8 mouse cellular contexts compared by ENCODE assay signal in genomic region chr17:35052271-35052798, GRCm38 (mm10). TPM values are rescaled to one million over a fixed set of nuclear protein-coding genes. Genes with fewer than 3 reads are reported as not detected.
DNase-seq lines count a peak whose midpoint lies in the region; ATAC-seq and TF ChIP-seq lines count a peak whose summit lies in the region.

No protein-coding gene starts in this region.

- H3K36me3 ChIP-seq in erythroblast, embryonic 14.5 days (ENCODE audit: control insufficient read depth) = peaks cover 42% of the 10 kb centered on the region
- H3K36me3 ChIP-seq in C2C12 (ENCODE audit: control insufficient read depth, insufficient read depth) = peaks cover 52% of the 10 kb centered on the region
- peaks cover 40% of the 10 kb centered on the region for H3K36me3 ChIP-seq in forebrain, embryonic 14.5 days (ENCODE audit: control insufficient read depth, insufficient read depth, low read length)
- H3K36me3 ChIP-seq in liver, embryonic 14.5 days (replicated peaks; ENCODE audit: control insufficient read depth, insufficient read depth, low read depth) = peaks cover 40% of the 10 kb centered on the region

- peak overlapping the region; percentile 82 for H3K4me3 ChIP-seq in erythroblast, embryonic 14.5 days (replicated peaks)
- H3K4me3 ChIP-seq in C2C12 (ENCODE audit: insufficient read depth, poor library complexity, severe bottlenecking) = peak overlapping the region; percentile 82
- H3K4me3 ChIP-seq in forebrain, embryonic 14.5 days (ENCODE audit: low read depth, low read length) = peak overlapping the region; percentile 37
- peak overlapping the region; percentile 81 to 93 for H3K4me3 ChIP-seq in liver, embryonic 14.5 days (ENCODE audit: insufficient read depth in 1 of 2, low read depth in 2 of 2, low read length in 2 of 2)

- no peak for DNase-seq in forebrain, embryonic 14.5 days (ENCODE audit: low spot score)
- no peak for DNase-seq in liver, embryonic 14.5 days (ENCODE audit: low read depth in 3 of 3, low spot score in 3 of 3)
- DNase-seq in right cerebral cortex, postnatal 36 days (ENCODE audit: low spot score in 2 of 2) = no peak
- no peak for DNase-seq in cerebellum, adult 8-10 months
- no peak for DNase-seq in left cerebral cortex, adult 8-10 months (ENCODE audit: low spot score in 2 of 2)

- TF ChIP-seq CTCF in C2C12 (IDR thresholded peaks at IDR 0.05; ENCODE audit: control insufficient read depth, insufficient read depth, insufficient read length) = no peak
- no peak for TF ChIP-seq CTCF in liver, embryonic 14.5 days (IDR thresholded peaks at IDR 0.05; ENCODE audit: low read depth)

- H3K9me3 ChIP-seq in erythroblast, embryonic 14.5 days (ENCODE audit: control insufficient read depth, low read length) = no peaks in the 10 kb centered on the region
- H3K9me3 ChIP-seq in forebrain, embryonic 14.5 days (replicated peaks; ENCODE audit: control insufficient read depth, low read length) = no peaks in the 10 kb centered on the region
- H3K9me3 ChIP-seq in liver, embryonic 14.5 days (ENCODE audit: control insufficient read depth, low read length) = no peaks in the 10 kb centered on the region

- H3K9ac ChIP-seq in forebrain, embryonic 14.5 days (ENCODE audit: low read length) = peak overlapping the region; percentile 68
- H3K9ac ChIP-seq in liver, embryonic 14.5 days (replicated peaks) = peak overlapping the region; percentile 87

- H3K79me3 ChIP-seq in C2C12 (ENCODE audit: low read depth) = peaks cover 41% of the 10 kb centered on the region

- peaks cover 70% of the 10 kb centered on the region for H3K4me1 ChIP-seq in erythroblast, embryonic 14.5 days (ENCODE audit: control insufficient read depth)
- peaks cover 20% of the 10 kb centered on the region for H3K4me1 ChIP-seq in forebrain, embryonic 14.5 days (ENCODE audit: control insufficient read depth, insufficient read depth, low read length)
- H3K4me1 ChIP-seq in liver, embryonic 14.5 days (replicated peaks; ENCODE audit: control insufficient read depth in 2 of 2, insufficient read depth in 2 of 2, low read length in 1 of 2) = peaks cover 34 to 35% of the 10 kb centered on the region in 2 experiments

- H3ac ChIP-seq in C2C12 (ENCODE audit: control insufficient read depth, insufficient read length, low read depth) = peak overlapping the region; percentile 99

- no peak for ATAC-seq in erythroblast, adult 5-6 weeks (replicated peaks; ENCODE audit: low FRiP score, poor library complexity, severe bottlenecking)
- no peak for ATAC-seq in forebrain, embryonic 14.5 days
- ATAC-seq in liver, embryonic 14.5 days (ENCODE audit: insufficient read depth) = no peak

- peak overlapping the region; percentile 71 for H3K4me2 ChIP-seq in forebrain, embryonic 14.5 days (ENCODE audit: low read length)
- peak overlapping the region; percentile 98 for H3K4me2 ChIP-seq in liver, embryonic 14.5 days (ENCODE audit: low read depth)

- H3K79me2 ChIP-seq in C2C12 (ENCODE audit: control insufficient read depth, insufficient read depth) = peaks cover 75% of the 10 kb centered on the region

- peak overlapping the region; percentile 86 for H3K27ac ChIP-seq in forebrain, embryonic 14.5 days (ENCODE audit: low read depth, low read length)
- H3K27ac ChIP-seq in liver, embryonic 14.5 days = 0 out of 2 replicates have a peak overlapping the region, but pooled peaks have one; percentile 87

- H3K27me3 ChIP-seq in erythroblast, embryonic 14.5 days (ENCODE audit: control insufficient read depth) = no peaks in the 10 kb centered on the region
- no peaks in the 10 kb centered on the region for H3K27me3 ChIP-seq in C2C12 (ENCODE audit: control insufficient read depth, insufficient read depth, insufficient read length)
- no peaks in the 10 kb centered on the region for H3K27me3 ChIP-seq in forebrain, embryonic 14.5 days (replicated peaks; ENCODE audit: control insufficient read depth, insufficient read depth, low read length)
- H3K27me3 ChIP-seq in liver, embryonic 14.5 days (ENCODE audit: control insufficient read depth, insufficient read depth, low read length) = no peaks in the 10 kb centered on the region

- WGBS in forebrain, embryonic 14.5 days = 82% methylated on average over 12 of the region's 12 CpGs
- 76% methylated on average over 12 of the region's 12 CpGs for WGBS in liver, embryonic 14.5 days (ENCODE audit: insufficient replicate concordance)

- no peak for TF ChIP-seq EP300 in liver, embryonic 14.5 days (IDR thresholded peaks at IDR 0.05; ENCODE audit: low read depth)

TF ChIP-seq in C2C12, 6 proteins besides CTCF, POLR2A, EP300 and RAD21:
- TF ChIP-seq MYOG (IDR thresholded peaks at IDR 0.05; ENCODE audit: control insufficient read depth, extremely low read depth, insufficient read length) (no peak), CEBPB (IDR thresholded peaks at IDR 0.05; ENCODE audit: low read depth) (no peak), MAX (IDR thresholded peaks at IDR 0.05) (no peak), FOSL1 (IDR thresholded peaks at IDR 0.05; ENCODE audit: insufficient read depth, low read length, poor library complexity, severe bottlenecking) (no peak), MYOD1 (IDR thresholded peaks at IDR 0.05; ENCODE audit: control insufficient read depth, insufficient read length, low read depth) (no peak), USF1 (IDR thresholded peaks at IDR 0.05; ENCODE audit: low read depth) (no peak)

RNA-seq across cellular contexts. Expression of gene Clic1, which starts 2.6 kb away (rescaled TPM):
- 5.1 and 6.0 TPM in 2 replicates for polyA plus RNA-seq in erythroblast, embryonic 14.5 days (2012)
- total RNA-seq in erythroblast, adult 5-6 weeks (2015; ENCODE audit: low replicate concordance) = 74.6 and 85.9 TPM in 2 replicates
- total RNA-seq in erythroblast, adult 5-6 weeks (2017; ENCODE audit: low replicate concordance) = 66.9 and 68.8 TPM in 2 replicates
- 509 TPM for polyA plus RNA-seq in C2C12 (2012; fragmentation: generic; extraction: Trizol)
- polyA plus RNA-seq in forebrain, embryonic 14.5 days (2014; fragmentation: Nextera tagmentation; extraction: Ambion mirVana) = 28.3 and 37.3 TPM in 2 replicates
- polyA plus RNA-seq in liver, embryonic 14.5 days (2012; rRNA removed) = 76.4 and 78.0 TPM in 2 replicates
- polyA plus RNA-seq in liver, embryonic 14.5 days (2014; fragmentation: Nextera tagmentation; extraction: Ambion mirVana) = 38.1 and 39.9 TPM in 2 replicates
- total RNA-seq in left cerebral cortex, adult 8-10 months (2022) = 10 to 100 TPM; 10.2 to 18.3 (median 11.8) TPM

RNA-seq across cellular contexts. Expression of gene Msh5, which starts 5.8 kb away (rescaled TPM):
- 0.90 and 1.3 TPM in 2 replicates for polyA plus RNA-seq in erythroblast, embryonic 14.5 days (2012)
- 0.38 and 1.5 TPM in 2 replicates for total RNA-seq in erythroblast, adult 5-6 weeks (2015; ENCODE audit: low replicate concordance)
- total RNA-seq in erythroblast, adult 5-6 weeks (2017; ENCODE audit: low replicate concordance) = 5.7 and 8.8 TPM in 2 replicates
- 0.76 TPM for polyA plus RNA-seq in C2C12 (2012; fragmentation: generic; extraction: Trizol)
- polyA plus RNA-seq in forebrain, embryonic 14.5 days (2014; fragmentation: Nextera tagmentation; extraction: Ambion mirVana) = 2.3 and 2.6 TPM in 2 replicates
- polyA plus RNA-seq in liver, embryonic 14.5 days (2012; rRNA removed) = 3.3 and 4.3 TPM in 2 replicates
- 2.3 and 2.9 TPM in 2 replicates for polyA plus RNA-seq in liver, embryonic 14.5 days (2014; fragmentation: Nextera tagmentation; extraction: Ambion mirVana)
- total RNA-seq in left cerebral cortex, adult 8-10 months (2022) = 1 to 10 TPM in 1 of 4 experiments, under 1 TPM in 2, not detected in 1; 0.34 to 1.2 (median 0.78) TPM

RNA-seq across cellular contexts. Expression of gene Ddah2, which starts 6.5 kb away (rescaled TPM):
- 0.78 and 0.92 TPM in 2 replicates for polyA plus RNA-seq in erythroblast, embryonic 14.5 days (2012)
- 1.0 and 1.7 TPM in 2 replicates for total RNA-seq in erythroblast, adult 5-6 weeks (2015; ENCODE audit: low replicate concordance)
- total RNA-seq in erythroblast, adult 5-6 weeks (2017; ENCODE audit: low replicate concordance) = 2.2 TPM in 1 of 2 replicates, not detected in the other
- 129 TPM for polyA plus RNA-seq in C2C12 (2012; fragmentation: generic; extraction: Trizol)
- polyA plus RNA-seq in forebrain, embryonic 14.5 days (2014; fragmentation: Nextera tagmentation; extraction: Ambion mirVana) = 617 and 661 TPM in 2 replicates
- polyA plus RNA-seq in liver, embryonic 14.5 days (2012; rRNA removed) = 12.0 and 12.3 TPM in 2 replicates
- polyA plus RNA-seq in liver, embryonic 14.5 days (2014; fragmentation: Nextera tagmentation; extraction: Ambion mirVana) = 16.1 and 17.3 TPM in 2 replicates
- 10 to 100 TPM; 13.1 to 20.2 (median 14.8) TPM for total RNA-seq in left cerebral cortex, adult 8-10 months (2022)

RNA-seq across cellular contexts. Expression of gene Ly6g6c, which starts 12.9 kb away (rescaled TPM):
- not detected in 2 replicates for polyA plus RNA-seq in erythroblast, embryonic 14.5 days (2012)
- total RNA-seq in erythroblast, adult 5-6 weeks (2015; ENCODE audit: low replicate concordance) = not detected in 2 replicates
- total RNA-seq in erythroblast, adult 5-6 weeks (2017; ENCODE audit: low replicate concordance) = not detected in 2 replicates
- polyA plus RNA-seq in C2C12 (2012; fragmentation: generic; extraction: Trizol) = 0.12 TPM
- polyA plus RNA-seq in forebrain, embryonic 14.5 days (2014; fragmentation: Nextera tagmentation; extraction: Ambion mirVana) = not detected in 2 replicates
- polyA plus RNA-seq in liver, embryonic 14.5 days (2012; rRNA removed) = 0.26 and 0.48 TPM in 2 replicates
- 0.24 and 0.37 TPM in 2 replicates for polyA plus RNA-seq in liver, embryonic 14.5 days (2014; fragmentation: Nextera tagmentation; extraction: Ambion mirVana)
- not detected for total RNA-seq in left cerebral cortex, adult 8-10 months (2022)

RNA-seq across cellular contexts. Expression of gene Mpig6b, which starts 13.6 kb away (rescaled TPM):
- polyA plus RNA-seq in erythroblast, embryonic 14.5 days (2012) = 0.05 TPM in 1 of 2 replicates, not detected in the other
- total RNA-seq in erythroblast, adult 5-6 weeks (2015; ENCODE audit: low replicate concordance) = 0.42 TPM in 1 of 2 replicates, not detected in the other
- not detected in 2 replicates for total RNA-seq in erythroblast, adult 5-6 weeks (2017; ENCODE audit: low replicate concordance)
- polyA plus RNA-seq in C2C12 (2012; fragmentation: generic; extraction: Trizol) = 0.04 TPM
- 0.28 and 0.42 TPM in 2 replicates for polyA plus RNA-seq in forebrain, embryonic 14.5 days (2014; fragmentation: Nextera tagmentation; extraction: Ambion mirVana)
- 2.3 and 2.6 TPM in 2 replicates for polyA plus RNA-seq in liver, embryonic 14.5 days (2012; rRNA removed)
- 4.0 and 6.6 TPM in 2 replicates for polyA plus RNA-seq in liver, embryonic 14.5 days (2014; fragmentation: Nextera tagmentation; extraction: Ambion mirVana)
- under 1 TPM in 1 of 4 experiments, not detected in 3; 0.15 TPM for total RNA-seq in left cerebral cortex, adult 8-10 months (2022)

Comparison
In these comparisons a context has a peak if more than half of its experiments do, and no peak if none do; other contexts are left out.
1. H3K4me3 ChIP-seq: peak in every context shown above with its lines; median percentile 87 in liver, embryonic 14.5 days; 82 in erythroblast, embryonic 14.5 days; 82 in C2C12; 37 in forebrain, embryonic 14.5 days.